Mouse (Mus musculus) lung, postnatal 0 days (tissue): ENCODE data around the gene Bag5.

Experiments
- CTCF ChIP-seq: IDR thresholded peaks from 2 replicates; pipeline ENCODE4 v1.5.1; 2016; ENCODE audit warnings: antibody characterized with exemption, mild to moderate bottlenecking
- EP300 ChIP-seq: IDR thresholded peaks from 2 replicates; pipeline ENCODE4 v1.6.1; 2016; ENCODE audit warnings: antibody characterized with exemption, mild to moderate bottlenecking, control low read depth

DNA sequence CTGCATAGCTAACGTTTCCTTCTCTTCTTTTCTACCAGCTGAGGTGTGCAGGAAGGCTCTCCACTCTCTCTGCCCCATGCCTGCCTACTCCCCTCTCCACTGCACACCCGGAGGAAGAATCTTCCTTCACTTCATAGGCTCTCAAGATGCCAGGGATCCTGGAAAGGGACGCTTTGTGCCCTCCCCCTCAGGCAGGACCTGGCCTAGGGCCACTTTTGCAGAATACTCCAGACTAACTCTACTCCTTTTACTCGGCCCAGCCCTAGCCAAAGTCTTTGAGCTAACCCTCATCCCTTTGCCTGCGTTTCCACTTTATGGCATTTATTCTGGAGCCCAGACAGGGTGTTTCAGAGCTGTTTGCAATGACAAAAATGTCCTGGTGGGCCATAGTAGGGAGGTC is 35.6 kb downstream of the Bag5 start:
- TF ChIP-seq CTCF (no peak), EP300 (no peak)
